Mouse (Mus musculus): Measurements from ENCODE around the gene Adat2. TPM values are rescaled to one million over a fixed set of nuclear protein-coding genes. Genes with fewer than 3 reads are reported as not detected.

Gene Adat2
- polyA plus RNA-seq, 1 experiment from 2014 or later, result 1.8 TPM

Other genes starting within 250 kb of the Adat2 start
- gene Phactr2, start 78.5 kb upstream of the Adat2 start, polyA plus RNA-seq (2014; fragmentation: Nextera tagmentation; extraction: Ambion mirVana), result 3.8 and 6.3 TPM in 2 replicates
- gene Fuca2, start 53.4 kb upstream of the Adat2 start, polyA plus RNA-seq (2014; fragmentation: Nextera tagmentation; extraction: Ambion mirVana), result 36.5 and 46.2 TPM in 2 replicates
- 34.7 and 36.1 TPM in 2 replicates for gene Pex3, start 248 bp downstream of the Adat2 start, polyA plus RNA-seq (2014; fragmentation: Nextera tagmentation; extraction: Ambion mirVana)

All from midbrain, embryonic 14.5 days (tissue).